Mouse (Mus musculus): ENCODE measurements around the gene Yeats2. TPM values are rescaled to one million over a fixed set of nuclear protein-coding genes. Genes with fewer than 3 reads are reported as not detected.
A peak's percentile ranks its signal among the peaks of the same experiment; 100 is the strongest.

Yeats2 gene
- polyA plus RNA-seq, 1 experiment from 2014 or later, result 22.3 TPM

DNA sequence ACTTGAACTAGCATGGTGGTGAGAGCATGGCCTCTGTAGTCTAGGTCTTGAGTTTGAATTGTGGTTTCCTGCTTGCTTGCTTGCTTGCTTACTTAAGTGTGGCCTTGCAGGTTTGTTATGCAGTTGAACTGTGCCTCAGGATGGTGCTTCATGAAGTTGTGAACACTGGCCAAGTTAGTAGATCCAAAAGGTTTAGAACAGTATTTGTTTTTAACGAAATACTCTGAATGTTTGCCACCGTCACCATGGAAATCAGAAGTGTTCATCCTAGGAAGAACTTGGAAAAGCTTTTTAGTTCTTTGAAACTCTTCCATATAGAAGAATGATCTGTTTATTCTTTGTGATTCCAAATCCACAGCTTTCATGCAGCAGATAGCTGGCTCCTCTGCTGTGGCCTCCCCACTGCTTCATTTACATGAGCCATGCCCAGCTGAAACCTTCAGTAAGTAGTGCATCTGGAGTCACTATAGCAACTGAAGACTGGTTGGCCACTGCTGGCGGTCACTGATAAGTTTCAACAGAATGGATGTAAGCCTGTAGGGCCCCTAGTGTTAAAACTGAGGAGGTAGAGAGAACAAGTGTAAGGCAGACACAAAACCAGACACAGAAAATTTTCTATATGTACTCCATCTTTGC, 28.7 kb downstream of the Yeats2 start:
- Histone ChIP-seq H3K4me1 (ENCODE audit: control insufficient read depth, insufficient read depth, low read length) (no peaks in the 10 kb centered on the region; the same call in 1 of the 2 replicates), H3K27me3 (ENCODE audit: control insufficient read depth, insufficient read depth, low read length) (no peaks in the 10 kb centered on the region), H3K4me2 (no peak overlapping the region), H3K9ac (ENCODE audit: low read depth, low read length) (no peak overlapping the region), H3K36me3 (ENCODE audit: control insufficient read depth, insufficient read depth, low read length) (peaks cover 42% of the 10 kb centered on the region), H3K9me3 (replicated peaks; ENCODE audit: control insufficient read depth, low read length) (no peaks in the 10 kb centered on the region), H3K4me3 (ENCODE audit: low read depth, low read length) (no peak overlapping the region), H3K27ac (ENCODE audit: low read depth, low read length) (no peak overlapping the region)
- peak; percentile 59; the same call in 1 of the 2 replicates for ATAC-seq (replicated peaks; ENCODE audit: insufficient number of reproducible peaks, low FRiP score, low TSS enrichment)
- 71% methylated on average over 3 of the region's 3 CpGs for WGBS (ENCODE audit: insufficient replicate concordance)

DNA sequence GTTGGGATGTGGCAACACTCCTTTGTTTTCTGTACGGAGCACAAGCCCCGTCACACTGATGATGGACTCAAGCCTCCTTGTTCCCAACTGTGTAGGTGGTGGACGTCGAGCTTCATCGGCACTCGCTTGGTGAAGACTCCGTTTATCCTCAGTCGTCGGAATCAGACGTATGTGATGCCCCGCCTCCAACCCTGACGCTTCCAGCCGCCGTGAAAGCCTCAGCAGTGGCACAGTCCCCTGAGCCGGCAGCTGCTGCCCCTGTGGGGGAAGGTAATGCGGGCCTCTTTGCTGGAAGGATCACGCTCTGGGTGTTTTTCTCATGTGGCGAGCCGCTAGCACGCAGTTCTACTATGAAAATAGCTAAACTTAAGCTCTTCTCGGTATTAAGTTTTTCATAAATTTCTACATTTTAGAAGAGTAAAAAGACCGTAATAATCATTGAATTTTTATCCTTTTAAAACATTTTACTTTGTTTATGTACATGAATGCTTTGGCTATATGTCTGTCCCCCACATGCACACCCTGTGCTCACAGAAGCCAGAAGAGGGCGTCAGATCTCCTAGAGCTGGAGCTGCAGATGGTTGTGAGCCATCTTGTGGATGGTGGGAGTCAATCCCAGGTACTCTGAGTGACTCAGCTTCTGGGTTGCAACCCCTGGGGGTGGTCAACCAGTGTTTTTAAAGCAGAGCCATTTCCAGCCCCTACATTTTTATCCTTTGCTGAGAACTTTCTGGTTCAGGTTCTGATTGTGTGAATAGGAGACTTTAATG, 38.7 kb downstream of the Yeats2 start:
- Histone ChIP-seq H3K36me3 (ENCODE audit: control insufficient read depth, insufficient read depth, low read length) (peaks cover 23% of the 10 kb centered on the region), H3K27ac (ENCODE audit: low read depth, low read length) (no peak overlapping the region), H3K4me2 (no peak overlapping the region), H3K27me3 (ENCODE audit: control insufficient read depth, insufficient read depth, low read length) (no peaks in the 10 kb centered on the region), H3K9ac (ENCODE audit: low read depth, low read length) (no peak overlapping the region), H3K9me3 (replicated peaks; ENCODE audit: control insufficient read depth, low read length) (no peaks in the 10 kb centered on the region), H3K4me3 (ENCODE audit: low read depth, low read length) (no peak overlapping the region), H3K4me1 (ENCODE audit: control insufficient read depth, insufficient read depth, low read length) (no peaks in the 10 kb centered on the region)
- ATAC-seq (replicated peaks; ENCODE audit: insufficient number of reproducible peaks, low FRiP score, low TSS enrichment), result no peak
- 80% methylated on average over 23 of the region's 23 CpGs for WGBS (ENCODE audit: insufficient replicate concordance)

DNA sequence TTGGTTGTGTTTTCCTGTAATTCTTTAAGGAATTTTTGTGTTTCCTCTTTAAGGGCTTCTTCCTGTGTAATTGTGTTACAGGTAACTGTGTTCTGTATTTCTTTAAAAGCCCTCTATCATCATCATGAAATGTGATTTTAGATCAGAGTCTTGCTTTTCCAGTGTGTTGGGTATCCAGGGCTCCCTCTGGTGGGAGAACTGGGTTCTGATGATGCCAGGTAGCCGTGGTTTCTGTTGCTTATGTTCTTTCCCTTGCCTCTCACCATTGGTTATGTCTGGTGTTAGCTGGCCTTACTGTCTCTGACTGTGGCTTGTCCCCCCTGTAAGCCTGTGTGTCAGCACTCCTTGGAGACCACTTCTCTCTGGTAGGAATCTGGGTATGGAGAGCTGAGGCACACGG, 44.5 kb downstream of the Yeats2 start:
- H3K27me3 ChIP-seq (ENCODE audit: control insufficient read depth, insufficient read depth, low read length), result no peaks in the 10 kb centered on the region
- H3K9me3 ChIP-seq (replicated peaks; ENCODE audit: control insufficient read depth, low read length), result no peaks in the 10 kb centered on the region
- no peak for ATAC-seq (replicated peaks; ENCODE audit: insufficient number of reproducible peaks, low FRiP score, low TSS enrichment)
- WGBS (ENCODE audit: insufficient replicate concordance), result 64% methylated on average over 2 of the region's 2 CpGs
- no peak overlapping the region for H3K9ac ChIP-seq (ENCODE audit: low read depth, low read length)
- peaks cover 22% of the 10 kb centered on the region for H3K36me3 ChIP-seq (ENCODE audit: control insufficient read depth, insufficient read depth, low read length)
- H3K4me1 ChIP-seq (ENCODE audit: control insufficient read depth, insufficient read depth, low read length), result no peaks in the 10 kb centered on the region
- no peak overlapping the region for H3K4me2 ChIP-seq
- no peak overlapping the region for H3K27ac ChIP-seq (ENCODE audit: low read depth, low read length)
- H3K4me3 ChIP-seq (ENCODE audit: low read depth, low read length), result no peak overlapping the region

DNA sequence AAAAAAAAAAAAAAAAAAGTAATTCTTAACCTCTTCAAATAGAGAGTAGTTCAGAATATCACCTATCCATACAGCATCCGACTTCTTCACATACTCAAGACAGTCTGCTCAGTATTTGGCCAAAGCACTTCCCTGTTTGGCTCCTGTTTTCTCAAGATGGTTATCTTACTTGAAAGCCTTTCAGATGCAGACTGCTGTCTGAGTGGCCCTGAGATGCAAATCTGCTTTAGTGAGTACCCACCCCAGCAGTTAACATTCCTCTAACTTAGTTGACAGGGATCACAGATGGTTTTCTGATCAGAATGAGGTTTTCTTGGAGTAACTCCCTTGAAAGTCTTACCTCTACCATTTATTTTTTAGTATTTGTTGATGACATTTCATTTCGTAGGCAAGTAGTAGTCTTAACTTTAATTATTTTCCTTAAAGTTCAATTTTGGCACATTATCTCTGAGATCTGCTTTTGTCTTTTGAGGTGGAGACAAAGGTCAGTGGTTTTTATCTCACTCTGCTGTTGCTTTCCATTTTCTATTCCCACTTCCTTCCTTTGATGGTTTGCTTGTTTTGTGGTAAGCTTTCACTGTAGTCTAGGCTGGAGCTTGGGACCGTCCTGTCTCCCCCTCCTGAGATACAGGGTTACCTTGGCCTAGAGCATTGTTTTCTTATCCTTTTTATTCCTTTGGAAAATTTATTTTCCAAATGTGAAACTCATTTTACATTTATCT, 50.5 kb downstream of the Yeats2 start:
- Histone ChIP-seq H3K9ac (ENCODE audit: low read depth, low read length) (no peak overlapping the region), H3K36me3 (ENCODE audit: control insufficient read depth, insufficient read depth, low read length) (peaks cover 35% of the 10 kb centered on the region), H3K4me3 (ENCODE audit: low read depth, low read length) (no peak overlapping the region), H3K27ac (ENCODE audit: low read depth, low read length) (no peak overlapping the region), H3K9me3 (replicated peaks; ENCODE audit: control insufficient read depth, low read length) (no peaks in the 10 kb centered on the region), H3K4me1 (ENCODE audit: control insufficient read depth, insufficient read depth, low read length) (no peaks in the 10 kb centered on the region), H3K27me3 (ENCODE audit: control insufficient read depth, insufficient read depth, low read length) (no peaks in the 10 kb centered on the region), H3K4me2 (no peak overlapping the region)
- no peak for ATAC-seq (replicated peaks; ENCODE audit: insufficient number of reproducible peaks, low FRiP score, low TSS enrichment)
- WGBS (ENCODE audit: insufficient replicate concordance), result 74% methylated on average over 3 of the region's 3 CpGs

DNA sequence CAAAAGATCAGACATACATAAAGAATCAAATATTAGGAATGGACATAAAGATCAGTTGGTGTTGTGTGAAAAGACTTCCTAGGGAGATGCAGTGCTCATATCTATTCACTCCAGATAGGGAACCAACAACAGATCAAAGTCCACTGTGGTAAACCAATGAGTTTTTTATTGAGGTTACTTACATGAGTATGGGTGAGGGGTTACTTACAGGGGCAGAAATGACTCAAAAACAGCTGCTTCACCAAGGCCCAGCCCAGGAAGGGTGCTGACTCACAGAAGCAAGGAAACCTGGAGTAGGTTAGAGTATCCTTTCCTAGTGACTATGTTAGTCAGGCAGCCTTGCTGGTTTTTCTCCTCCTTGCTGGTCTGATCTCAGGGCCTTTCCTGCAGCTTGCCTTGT, 51.2 kb downstream of the Yeats2 start:
- no peak for ATAC-seq (replicated peaks; ENCODE audit: insufficient number of reproducible peaks, low FRiP score, low TSS enrichment)
- peaks cover 38% of the 10 kb centered on the region for H3K36me3 ChIP-seq (ENCODE audit: control insufficient read depth, insufficient read depth, low read length)
- no peak overlapping the region for H3K4me3 ChIP-seq (ENCODE audit: low read depth, low read length)
- no peak overlapping the region for H3K27ac ChIP-seq (ENCODE audit: low read depth, low read length)
- no peaks in the 10 kb centered on the region for H3K4me1 ChIP-seq (ENCODE audit: control insufficient read depth, insufficient read depth, low read length)
- H3K9me3 ChIP-seq (replicated peaks; ENCODE audit: control insufficient read depth, low read length), result no peaks in the 10 kb centered on the region
- no peak overlapping the region for H3K4me2 ChIP-seq
- no peak overlapping the region for H3K9ac ChIP-seq (ENCODE audit: low read depth, low read length)
- H3K27me3 ChIP-seq (ENCODE audit: control insufficient read depth, insufficient read depth, low read length), result no peaks in the 10 kb centered on the region

DNA sequence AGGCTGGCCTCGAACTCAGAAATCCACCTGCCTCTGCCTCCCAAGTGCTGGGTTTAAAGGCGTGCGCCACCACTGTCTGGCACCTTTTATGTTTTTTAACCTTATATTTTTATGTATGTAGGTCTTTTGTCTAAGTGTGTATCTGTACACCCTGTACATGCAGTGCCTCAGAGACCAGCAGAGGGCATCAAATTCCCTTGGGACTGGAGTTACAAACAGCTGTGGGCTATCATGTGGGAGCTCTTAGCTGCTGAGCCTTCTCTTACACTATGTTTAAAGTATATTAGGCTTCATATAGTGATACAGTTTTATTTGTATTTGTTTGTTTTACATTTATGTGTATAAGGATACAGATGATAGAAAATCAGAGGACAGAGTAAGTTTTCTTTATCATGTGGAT, 54.7 kb downstream of the Yeats2 start:
- Histone ChIP-seq H3K4me2 (no peak overlapping the region), H3K27me3 (ENCODE audit: control insufficient read depth, insufficient read depth, low read length) (no peaks in the 10 kb centered on the region), H3K27ac (ENCODE audit: low read depth, low read length) (no peak overlapping the region), H3K36me3 (ENCODE audit: control insufficient read depth, insufficient read depth, low read length) (peaks cover 33% of the 10 kb centered on the region), H3K4me1 (ENCODE audit: control insufficient read depth, insufficient read depth, low read length) (no peaks in the 10 kb centered on the region), H3K4me3 (ENCODE audit: low read depth, low read length) (no peak overlapping the region), H3K9me3 (replicated peaks; ENCODE audit: control insufficient read depth, low read length) (no peaks in the 10 kb centered on the region), H3K9ac (ENCODE audit: low read depth, low read length) (no peak overlapping the region)
- WGBS (ENCODE audit: insufficient replicate concordance), result 94% methylated on average over 3 of the region's 3 CpGs
- no peak for ATAC-seq (replicated peaks; ENCODE audit: insufficient number of reproducible peaks, low FRiP score, low TSS enrichment)

DNA sequence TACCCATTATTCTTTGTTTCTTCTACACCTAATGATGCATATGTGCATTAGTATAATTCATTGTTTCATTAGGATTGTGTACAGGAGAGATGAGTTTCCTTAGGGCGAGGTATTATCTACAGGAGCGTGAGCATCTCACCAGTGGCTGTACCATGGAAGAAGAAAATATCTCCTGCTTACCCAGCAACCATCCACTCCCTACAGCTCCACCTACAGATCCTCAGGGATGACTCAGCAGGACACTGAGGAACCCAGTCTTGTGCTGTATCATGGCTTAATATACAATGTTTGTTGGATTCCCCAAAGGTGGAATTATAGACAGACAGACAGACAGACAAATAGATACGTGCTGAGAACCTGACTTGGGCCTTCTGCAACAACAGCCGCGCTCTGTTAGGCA, 56.1 kb downstream of the Yeats2 start:
- no peak overlapping the region for H3K9ac ChIP-seq (ENCODE audit: low read depth, low read length)
- no peak overlapping the region for H3K27ac ChIP-seq (ENCODE audit: low read depth, low read length)
- 91% methylated on average over 5 of the region's 5 CpGs for WGBS (ENCODE audit: insufficient replicate concordance)
- H3K4me3 ChIP-seq (ENCODE audit: low read depth, low read length), result no peak overlapping the region
- H3K4me2 ChIP-seq, result no peak overlapping the region
- H3K36me3 ChIP-seq (ENCODE audit: control insufficient read depth, insufficient read depth, low read length), result peaks cover 35% of the 10 kb centered on the region
- no peaks in the 10 kb centered on the region for H3K27me3 ChIP-seq (ENCODE audit: control insufficient read depth, insufficient read depth, low read length)
- H3K9me3 ChIP-seq (replicated peaks; ENCODE audit: control insufficient read depth, low read length), result no peaks in the 10 kb centered on the region
- ATAC-seq (replicated peaks; ENCODE audit: insufficient number of reproducible peaks, low FRiP score, low TSS enrichment), result no peak
- H3K4me1 ChIP-seq (ENCODE audit: control insufficient read depth, insufficient read depth, low read length), result no peaks in the 10 kb centered on the region

DNA sequence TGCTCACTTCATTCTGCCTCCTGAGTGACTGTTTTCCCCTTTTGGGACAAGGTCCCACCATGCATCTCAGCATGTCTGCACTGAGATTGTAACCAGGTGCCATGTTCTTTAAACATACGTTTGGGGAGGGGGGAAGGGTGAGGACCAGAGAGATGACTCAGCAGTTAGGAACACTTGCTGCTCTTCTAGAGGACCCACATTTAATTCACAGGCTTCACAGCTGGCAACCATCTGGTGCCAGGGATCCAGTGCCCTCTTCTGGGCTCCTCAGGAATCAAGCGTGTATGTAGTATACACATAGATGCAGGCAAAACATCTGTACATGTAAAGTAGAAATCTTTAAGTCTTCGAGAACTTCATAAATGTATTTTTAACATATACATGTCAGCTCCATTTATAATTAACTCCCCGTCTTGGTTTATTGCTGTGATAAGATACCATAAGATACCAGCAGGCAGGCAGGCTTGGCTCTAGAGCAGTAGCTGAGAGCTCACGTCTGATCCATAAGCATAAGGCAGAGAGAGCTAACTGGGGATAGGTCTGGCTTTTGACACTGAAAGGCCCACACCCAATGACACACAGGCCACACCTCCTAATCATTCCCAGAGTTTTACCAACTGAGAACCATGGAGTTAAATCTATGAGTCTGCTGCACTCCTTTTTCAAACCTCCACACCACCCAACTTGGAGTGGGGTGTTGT, 58.8 kb downstream of the Yeats2 start:
- H3K9ac ChIP-seq (ENCODE audit: low read depth, low read length), result no peak overlapping the region
- H3K9me3 ChIP-seq (replicated peaks; ENCODE audit: control insufficient read depth, low read length), result no peaks in the 10 kb centered on the region
- no peaks in the 10 kb centered on the region for H3K4me1 ChIP-seq (ENCODE audit: control insufficient read depth, insufficient read depth, low read length)
- H3K36me3 ChIP-seq (ENCODE audit: control insufficient read depth, insufficient read depth, low read length), result peaks cover 34% of the 10 kb centered on the region
- ATAC-seq (replicated peaks; ENCODE audit: insufficient number of reproducible peaks, low FRiP score, low TSS enrichment), result no peak
- H3K4me3 ChIP-seq (ENCODE audit: low read depth, low read length), result no peak overlapping the region
- no peaks in the 10 kb centered on the region for H3K27me3 ChIP-seq (ENCODE audit: control insufficient read depth, insufficient read depth, low read length)
- no peak overlapping the region for H3K27ac ChIP-seq (ENCODE audit: low read depth, low read length)
- WGBS (ENCODE audit: insufficient replicate concordance), result 82% methylated on average over 5 of the region's 5 CpGs
- no peak overlapping the region for H3K4me2 ChIP-seq
